Mouse (Mus musculus): Measurements from ENCODE around the gene Lonp1. TPM values are rescaled to one million over a fixed set of nuclear protein-coding genes. Genes with fewer than 3 reads are reported as not detected.

The Lonp1 gene
- polyA plus RNA-seq, 1 experiment: 74.5 TPM

GRCm38 (mm10) chr17:56611323-56611722 lies 15.4 kb downstream of the Lonp1 start:
- H3K4me3 ChIP-seq (ENCODE audit: control insufficient read depth, insufficient read depth, low read length): no peak overlapping the region
- H3K36me3 ChIP-seq (ENCODE audit: control insufficient read depth, insufficient read depth, low read length): peaks cover 5% of the 10 kb centered on the region
- H3K27ac ChIP-seq (ENCODE audit: control insufficient read depth, insufficient read depth, low read length): no peak overlapping the region
- peaks cover 27% of the 10 kb centered on the region for H3K4me1 ChIP-seq (replicated peaks; ENCODE audit: control insufficient read depth, insufficient read depth, low read length)
- TF ChIP-seq POLR2A (IDR thresholded peaks at IDR 0.05; ENCODE audit: control insufficient read depth, extremely low read depth, insufficient read depth, low read length, poor library complexity) (no peak), CTCF (IDR thresholded peaks at IDR 0.05; ENCODE audit: borderline replicate concordance, control insufficient read depth, extremely low read depth, insufficient read depth, low read length, poor library complexity) (no peak)
- H3K27me3 ChIP-seq (ENCODE audit: control insufficient read depth, insufficient read depth, low read length): no peaks in the 10 kb centered on the region
- no peak for DNase-seq
- 96% methylated on average over 2 of the region's 2 CpGs for WGBS

DNA sequence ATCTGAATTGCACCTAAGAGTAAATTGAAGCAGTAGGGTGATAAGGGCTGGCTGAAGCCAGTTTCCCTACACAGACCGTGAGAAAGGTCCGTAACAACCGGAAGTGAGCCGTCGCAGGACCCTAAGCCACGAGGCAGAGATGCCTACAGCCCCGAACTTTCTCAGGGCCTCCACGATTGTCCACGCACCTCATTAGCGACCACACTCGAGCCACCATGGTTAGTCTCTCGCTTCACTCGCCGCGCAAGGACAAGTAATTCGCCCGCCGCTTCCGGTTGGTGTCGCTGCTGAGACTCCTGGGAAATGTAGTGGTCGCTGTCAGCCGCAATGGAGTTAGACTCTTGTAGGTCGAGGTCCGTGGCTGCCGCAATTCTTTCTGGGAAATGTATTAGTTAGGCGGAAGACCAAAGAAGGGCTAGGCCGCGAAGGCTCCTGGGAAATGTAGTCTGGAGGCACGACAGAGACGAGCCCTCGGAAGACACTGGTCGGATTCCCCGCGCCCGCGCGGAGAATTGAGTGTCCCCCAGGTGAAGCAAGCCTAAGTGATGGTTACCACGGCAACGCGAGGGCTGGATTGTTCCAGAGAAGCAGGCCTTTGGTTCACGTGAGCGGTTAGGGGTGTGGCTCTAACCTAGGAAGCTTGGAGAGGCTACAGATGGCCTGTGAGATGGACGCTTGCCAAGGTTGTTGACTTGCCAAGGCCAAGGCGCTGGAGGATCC lies 17.1 kb downstream of the Lonp1 start, which contains the start of gene 2410015M20Rik:
TSS of gene 2410015M20Rik (minus strand) at position 320 of the 720 bp plus-strand sequence.
- Histone ChIP-seq H3K4me3 (ENCODE audit: control insufficient read depth, insufficient read depth, low read length) (peak within 1 kb of the TSS; percentile 96), H3K27ac (ENCODE audit: control insufficient read depth, insufficient read depth, low read length) (peak within 1 kb of the TSS; percentile 45), H3K4me1 (replicated peaks; ENCODE audit: control insufficient read depth, insufficient read depth, low read length) (peaks cover 24% of the 10 kb centered on the region), H3K27me3 (ENCODE audit: control insufficient read depth, insufficient read depth, low read length) (no peaks in the 10 kb centered on the region), H3K36me3 (ENCODE audit: control insufficient read depth, insufficient read depth, low read length) (peaks cover 22% of the 10 kb centered on the region)
- WGBS: under 1% methylated on average over 44 of the region's 44 CpGs
- TF ChIP-seq POLR2A (IDR thresholded peaks at IDR 0.05; ENCODE audit: control insufficient read depth, extremely low read depth, insufficient read depth, low read length, poor library complexity) (peak; percentile 40; the same call in 1 of the 2 replicates), CTCF (IDR thresholded peaks at IDR 0.05; ENCODE audit: borderline replicate concordance, control insufficient read depth, extremely low read depth, insufficient read depth, low read length, poor library complexity) (peak; percentile 70)
- DNase-seq: peak; percentile 94

GRCm38 (mm10) chr17:56608699-56609098 lies 18.0 kb downstream of the Lonp1 start:
- 36% methylated on average over 5 of the region's 5 CpGs for WGBS
- Histone ChIP-seq H3K36me3 (ENCODE audit: control insufficient read depth, insufficient read depth, low read length) (peaks cover 31% of the 10 kb centered on the region), H3K4me3 (ENCODE audit: control insufficient read depth, insufficient read depth, low read length) (peak overlapping the region; percentile 96), H3K4me1 (replicated peaks; ENCODE audit: control insufficient read depth, insufficient read depth, low read length) (peaks cover 16% of the 10 kb centered on the region), H3K27me3 (ENCODE audit: control insufficient read depth, insufficient read depth, low read length) (no peaks in the 10 kb centered on the region), H3K27ac (ENCODE audit: control insufficient read depth, insufficient read depth, low read length) (no peak overlapping the region)
- DNase-seq: no peak
- TF ChIP-seq POLR2A (IDR thresholded peaks at IDR 0.05; ENCODE audit: control insufficient read depth, extremely low read depth, insufficient read depth, low read length, poor library complexity) (no peak), CTCF (IDR thresholded peaks at IDR 0.05; ENCODE audit: borderline replicate concordance, control insufficient read depth, extremely low read depth, insufficient read depth, low read length, poor library complexity) (no peak)

DNA sequence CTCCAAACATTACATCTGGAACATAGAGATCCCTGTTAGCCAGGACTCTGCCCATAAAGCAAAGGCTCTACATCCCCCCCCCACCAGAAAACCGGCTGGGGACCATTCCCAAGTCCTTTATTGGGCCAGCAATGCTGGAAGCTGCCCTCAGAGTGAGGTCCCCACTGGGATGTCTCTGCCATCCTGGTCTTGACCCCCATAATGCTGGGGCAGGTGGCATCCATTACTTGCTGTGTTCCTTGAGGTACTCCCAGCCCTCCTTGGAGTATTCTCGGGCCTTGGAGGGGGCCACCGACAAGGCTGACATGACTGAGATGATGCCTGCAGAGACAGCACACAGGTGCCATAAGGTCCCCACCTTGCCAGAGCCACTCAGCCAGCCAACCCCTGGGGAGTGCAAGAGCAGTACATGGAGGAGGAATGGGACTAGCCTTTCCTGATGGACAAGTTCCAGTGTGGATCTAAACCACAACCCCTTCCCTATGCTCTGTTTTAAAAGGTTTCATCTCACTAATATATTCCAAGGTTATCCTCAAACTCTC lies 19.1 kb downstream of the Lonp1 start:
- no peak for TF ChIP-seq CTCF (IDR thresholded peaks at IDR 0.05; ENCODE audit: borderline replicate concordance, control insufficient read depth, extremely low read depth, insufficient read depth, low read length, poor library complexity)
- no peak for TF ChIP-seq POLR2A (IDR thresholded peaks at IDR 0.05; ENCODE audit: control insufficient read depth, extremely low read depth, insufficient read depth, low read length, poor library complexity)
- Histone ChIP-seq H3K27ac (ENCODE audit: control insufficient read depth, insufficient read depth, low read length) (no peak overlapping the region), H3K36me3 (ENCODE audit: control insufficient read depth, insufficient read depth, low read length) (peaks cover 42% of the 10 kb centered on the region), H3K4me3 (ENCODE audit: control insufficient read depth, insufficient read depth, low read length) (no peak overlapping the region), H3K4me1 (replicated peaks; ENCODE audit: control insufficient read depth, insufficient read depth, low read length) (peaks cover 16% of the 10 kb centered on the region), H3K27me3 (ENCODE audit: control insufficient read depth, insufficient read depth, low read length) (no peaks in the 10 kb centered on the region)
- 84% methylated on average over 3 of the region's 3 CpGs for WGBS
- no peak for DNase-seq

GRCm38 (mm10) chr17:56605431-56605830 lies 21.3 kb downstream of the Lonp1 start:
- peaks cover 16% of the 10 kb centered on the region for H3K4me1 ChIP-seq (replicated peaks; ENCODE audit: control insufficient read depth, insufficient read depth, low read length)
- 95% methylated on average over 9 of the region's 9 CpGs for WGBS
- no peak overlapping the region for H3K4me3 ChIP-seq (ENCODE audit: control insufficient read depth, insufficient read depth, low read length)
- TF ChIP-seq CTCF (IDR thresholded peaks at IDR 0.05; ENCODE audit: borderline replicate concordance, control insufficient read depth, extremely low read depth, insufficient read depth, low read length, poor library complexity): no peak
- no peak for DNase-seq
- no peak overlapping the region for H3K27ac ChIP-seq (ENCODE audit: control insufficient read depth, insufficient read depth, low read length)
- H3K36me3 ChIP-seq (ENCODE audit: control insufficient read depth, insufficient read depth, low read length): peaks cover 62% of the 10 kb centered on the region
- H3K27me3 ChIP-seq (ENCODE audit: control insufficient read depth, insufficient read depth, low read length): no peaks in the 10 kb centered on the region

- Histone ChIP-seq H3K27ac (ENCODE audit: control insufficient read depth, insufficient read depth, low read length) (no peak overlapping the region), H3K4me3 (ENCODE audit: control insufficient read depth, insufficient read depth, low read length) (no peak overlapping the region), H3K4me1 (replicated peaks; ENCODE audit: control insufficient read depth, insufficient read depth, low read length) (peaks cover 9% of the 10 kb centered on the region), H3K27me3 (ENCODE audit: control insufficient read depth, insufficient read depth, low read length) (no peaks in the 10 kb centered on the region), H3K36me3 (ENCODE audit: control insufficient read depth, insufficient read depth, low read length) (peaks cover 72% of the 10 kb centered on the region)
- 96% methylated on average over 3 of the region's 3 CpGs for WGBS
- no peak for TF ChIP-seq CTCF (IDR thresholded peaks at IDR 0.05; ENCODE audit: borderline replicate concordance, control insufficient read depth, extremely low read depth, insufficient read depth, low read length, poor library complexity)
- no peak for TF ChIP-seq POLR2A (IDR thresholded peaks at IDR 0.05; ENCODE audit: control insufficient read depth, extremely low read depth, insufficient read depth, low read length, poor library complexity)
- DNase-seq: no peak
Observed at GRCm38 (mm10) chr17:56604422-56604821, 22.3 kb downstream of the Lonp1 start.
